Mouse (Mus musculus) forebrain, embryonic 12.5 days (tissue): Measurements from ENCODE around the gene Gmfb. TPM values are rescaled to one million over a fixed set of nuclear protein-coding genes. Genes with fewer than 3 reads are reported as not detected.
A peak's percentile ranks its signal among the peaks of the same experiment; 100 is the strongest.
"Not testable (repeated sequence)": the region's sequence is repeated elsewhere in the genome, so short reads cannot be mapped to it uniquely, and the experiment has no call there.

Source experiments
- ATAC-seq: fragments of 200-750 bp; cut with Nextera tagmentation; 2 replicates; pipeline ENCODE4 v1.8.0; 2017; ENCODE audit warnings: moderate TSS enrichment; ENCODE audit not compliant: low FRiP score
- H3K27ac ChIP-seq: fragments of 300-500 bp; sonication (generic); 2 replicates; pipeline ENCODE4 v1.5.1; 2016; ENCODE audit warnings: mild to moderate bottlenecking
- H3K27me3 ChIP-seq: fragments of 300-500 bp; sonication (generic); 2 replicates; pipeline ENCODE4 v1.6.1; 2016; ENCODE audit warnings: mild to moderate bottlenecking
- H3K36me3 ChIP-seq: fragments of 300-500 bp; sonication (generic); replicated peaks from 2 replicates; pipeline ENCODE4 v1.6.1; 2016; ENCODE audit warnings: mild to moderate bottlenecking
- H3K4me1 ChIP-seq: fragments of 300-500 bp; sonication (generic); 2 replicates; pipeline ENCODE4 v1.6.1; 2016
- H3K4me2 ChIP-seq: fragments of 300-500 bp; sonication (generic); 2 replicates; pipeline ENCODE4 v1.6.1; 2016; ENCODE audit warnings: mild to moderate bottlenecking, moderate library complexity
- H3K4me3 ChIP-seq: fragments of 300-500 bp; sonication (generic); replicated peaks from 2 replicates; pipeline ENCODE4 v1.5.1; 2016; ENCODE audit warnings: mild to moderate bottlenecking
- H3K9ac ChIP-seq: fragments of 300-500 bp; sonication (generic); 2 replicates; pipeline ENCODE4 v1.6.1; 2016; ENCODE audit warnings: mild to moderate bottlenecking
- H3K9me3 ChIP-seq: fragments of 300-500 bp; sonication (generic); 2 replicates; pipeline ENCODE4 v1.6.1; 2016
- WGBS: fragments of 180-500 bp; shearing (Covaris S2); methylation state at CpG from one replicate; pipeline ENCODE4 v1.1.7; 2016; 5-methylcytosine and 5-hydroxymethylcytosine counted together
- polyA plus RNA-seq: library from polyadenylated mRNA; unstranded; fragments of >200 nt; fragmentation: Nextera tagmentation; extraction: Ambion mirVana; gene quantifications from 2 replicates; pipeline ENCODE4 v1.2.1, GENCODE M21; 2016

The Gmfb gene
- polyA plus RNA-seq, 1 experiment from 2014 or later: 110 TPM

DNA sequence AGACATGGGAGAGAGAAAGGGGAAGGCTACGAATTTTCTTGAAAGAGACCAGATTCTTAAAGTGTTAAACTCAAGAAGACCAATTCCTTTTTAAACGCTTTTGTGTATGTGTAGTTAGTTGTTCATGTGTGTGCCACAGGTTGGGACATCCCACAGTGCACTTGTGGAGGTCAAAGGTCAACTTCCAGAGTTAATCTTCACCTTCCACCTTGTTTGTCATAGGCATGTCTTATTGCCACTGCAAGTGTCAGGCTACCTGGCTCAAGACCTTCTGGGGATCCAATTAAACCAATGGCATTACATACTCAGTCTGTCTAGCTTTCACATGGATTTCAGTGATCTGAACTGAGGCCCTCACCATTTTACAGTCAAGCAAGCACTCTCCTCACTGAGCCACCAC, 2.0 kb upstream of the Gmfb start:
- H3K9ac ChIP-seq: no peak overlapping the region
- no peak overlapping the region for H3K4me3 ChIP-seq
- 0 out of 2 replicates have a peak, but pooled peaks cover 3% of the 10 kb centered on the region for H3K27me3 ChIP-seq
- no peaks in the 10 kb centered on the region for H3K36me3 ChIP-seq
- no peak overlapping the region for H3K27ac ChIP-seq
- peaks cover 19% of the 10 kb centered on the region for H3K4me1 ChIP-seq
- WGBS: 79% methylated on average over 2 of the region's 2 CpGs
- no peak overlapping the region for H3K4me2 ChIP-seq
- ATAC-seq: no peak
- H3K9me3 ChIP-seq: no peaks in the 10 kb centered on the region

DNA sequence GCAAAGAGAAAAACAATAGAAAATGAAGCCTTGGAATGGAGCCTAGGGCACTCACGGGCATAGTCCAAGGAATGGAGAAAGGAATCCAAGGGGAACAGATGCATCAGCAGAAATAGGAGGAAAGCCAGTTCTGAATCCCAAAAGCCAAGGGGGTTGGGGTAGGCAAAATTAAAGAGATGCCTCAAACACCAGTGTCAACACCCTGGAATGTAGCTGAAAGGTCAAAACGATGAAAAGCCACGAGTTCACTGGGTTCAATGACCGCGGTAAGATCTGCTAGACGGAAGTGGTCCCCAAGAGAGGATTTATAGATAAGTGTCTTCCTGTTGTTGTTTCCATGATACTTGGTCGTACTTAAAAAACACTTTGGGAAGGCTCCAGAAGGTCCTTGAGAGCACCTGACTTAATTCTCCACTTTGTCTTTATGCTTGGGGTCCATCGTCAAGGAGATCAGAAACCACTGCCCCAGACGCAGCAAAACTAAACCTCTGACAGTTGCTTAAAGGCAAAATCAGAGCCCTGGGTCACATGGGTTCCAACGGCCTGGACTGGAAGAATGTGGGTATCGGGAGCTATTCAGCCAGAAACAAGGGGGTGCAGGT, 670 bp downstream of the Gmfb start:
- Histone ChIP-seq H3K9me3 (no peaks in the 10 kb centered on the region), H3K4me1 (peaks cover 19% of the 10 kb centered on the region), H3K27me3 (0 out of 2 replicates have a peak, but pooled peaks cover 3% of the 10 kb centered on the region), H3K4me3 (peak overlapping the region; percentile 87), H3K4me2 (peak overlapping the region; percentile 81), H3K27ac (peak overlapping the region; percentile 87), H3K9ac (peak overlapping the region; percentile 80), H3K36me3 (peaks cover 6% of the 10 kb centered on the region; the same call in 1 of the 2 replicates)
- no peak; the same call in 1 of the 2 replicates for ATAC-seq
- WGBS: 1% methylated on average over 11 of the region's 11 CpGs

GRCm38 (mm10) chr14:46819961-46820360, 2.1 kb downstream of the Gmfb start:
- H3K27me3 ChIP-seq, H3K9ac ChIP-seq, H3K4me2 ChIP-seq, ATAC-seq, H3K9me3 ChIP-seq, H3K27ac ChIP-seq, H3K4me3 ChIP-seq: not testable (repeated sequence)
- Histone ChIP-seq H3K4me1 (peaks cover 19% of the 10 kb centered on the region), H3K36me3 (peaks cover 14% of the 10 kb centered on the region; the same call in 1 of the 2 replicates)
- 94% methylated on average over 5 of the region's 6 CpGs for WGBS

GRCm38 (mm10) chr14:46818743-46819142, 3.3 kb downstream of the Gmfb start:
- Histone ChIP-seq H3K9me3 (no peaks in the 10 kb centered on the region), H3K36me3 (peaks cover 17% of the 10 kb centered on the region), H3K27ac (no peak overlapping the region), H3K4me1 (peaks cover 19% of the 10 kb centered on the region), H3K4me2 (no peak overlapping the region), H3K4me3 (no peak overlapping the region), H3K9ac (no peak overlapping the region), H3K27me3 (0 out of 2 replicates have a peak, but pooled peaks cover 3% of the 10 kb centered on the region)
- no peak for ATAC-seq
- WGBS: 94% methylated on average over 7 of the region's 7 CpGs

- no peak for ATAC-seq
- WGBS: 95% methylated on average over 8 of the region's 8 CpGs
- Histone ChIP-seq H3K9ac (no peak overlapping the region), H3K27ac (no peak overlapping the region), H3K4me3 (no peak overlapping the region), H3K36me3 (peaks cover 31% of the 10 kb centered on the region), H3K4me1 (peaks cover 19% of the 10 kb centered on the region), H3K9me3 (no peaks in the 10 kb centered on the region), H3K4me2 (no peak overlapping the region), H3K27me3 (no peaks in the 10 kb centered on the region)
Measured at GRCm38 (mm10) chr14:46816916-46817622, 5.0 kb downstream of the Gmfb start.

GRCm38 (mm10) chr14:46815640-46816039, 6.4 kb downstream of the Gmfb start:
- Histone ChIP-seq H3K4me2 (no peak overlapping the region), H3K4me1 (peaks cover 11% of the 10 kb centered on the region), H3K9me3 (no peaks in the 10 kb centered on the region), H3K4me3 (no peak overlapping the region), H3K27ac (no peak overlapping the region), H3K36me3 (peaks cover 40% of the 10 kb centered on the region), H3K27me3 (no peaks in the 10 kb centered on the region), H3K9ac (no peak overlapping the region)
- 60% methylated on average over 6 of the region's 6 CpGs for WGBS
- ATAC-seq: no peak

- Histone ChIP-seq H3K4me2 (no peak overlapping the region), H3K9ac (no peak overlapping the region), H3K9me3 (no peaks in the 10 kb centered on the region), H3K27ac (no peak overlapping the region), H3K4me3 (no peak overlapping the region), H3K27me3 (no peaks in the 10 kb centered on the region), H3K36me3 (peaks cover 28% of the 10 kb centered on the region), H3K4me1 (no peaks in the 10 kb centered on the region)
- ATAC-seq: no peak
- 77% methylated on average over 3 of the region's 3 CpGs for WGBS
Measured at GRCm38 (mm10) chr14:46807927-46808326, 14.1 kb downstream of the Gmfb start.

- H3K36me3 ChIP-seq: peaks cover 15% of the 10 kb centered on the region
- ATAC-seq: no peak
- no peaks in the 10 kb centered on the region for H3K9me3 ChIP-seq
- no peaks in the 10 kb centered on the region for H3K27me3 ChIP-seq
- H3K4me3 ChIP-seq: no peak overlapping the region
- no peaks in the 10 kb centered on the region for H3K4me1 ChIP-seq
- H3K27ac ChIP-seq: no peak overlapping the region
- 92% methylated on average over 5 of the region's 5 CpGs for WGBS
- H3K4me2 ChIP-seq: no peak overlapping the region
- H3K9ac ChIP-seq: no peak overlapping the region
Measured at GRCm38 (mm10) chr14:46806186-46806585, 15.9 kb downstream of the Gmfb start.

- Histone ChIP-seq H3K9ac (no peak overlapping the region), H3K9me3 (no peaks in the 10 kb centered on the region), H3K36me3 (peaks cover 11% of the 10 kb centered on the region), H3K4me2 (no peak overlapping the region), H3K4me1 (no peaks in the 10 kb centered on the region), H3K27ac (no peak overlapping the region), H3K27me3 (no peaks in the 10 kb centered on the region), H3K4me3 (no peak overlapping the region)
- ATAC-seq: no peak
- WGBS: 89% methylated on average over 1 of the region's 1 CpGs
Measured at GRCm38 (mm10) chr14:46803791-46804190, 18.3 kb downstream of the Gmfb start.

DNA sequence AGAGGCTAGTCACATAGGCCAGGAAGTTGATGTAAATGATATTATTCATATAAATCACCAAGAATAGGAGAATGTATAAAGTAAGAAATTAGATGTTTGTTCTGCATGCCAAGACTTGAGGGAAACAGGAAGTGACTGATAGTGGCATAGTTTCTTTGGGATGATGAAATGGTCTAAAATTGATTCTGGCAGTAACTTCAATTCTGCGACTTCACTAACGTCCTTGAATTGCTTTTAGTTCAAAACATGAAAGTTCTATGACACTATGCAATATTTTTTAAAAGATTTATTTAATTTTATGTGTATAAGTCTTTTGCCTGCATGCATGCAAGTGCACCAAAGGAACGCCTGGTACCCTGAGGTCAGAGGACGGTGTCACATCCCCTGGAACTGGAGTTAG, 18.8 kb downstream of the Gmfb start:
- ATAC-seq: no peak
- peaks cover 11% of the 10 kb centered on the region for H3K36me3 ChIP-seq
- H3K27ac ChIP-seq: no peak overlapping the region
- no peak overlapping the region for H3K9ac ChIP-seq
- no peaks in the 10 kb centered on the region for H3K4me1 ChIP-seq
- 96% methylated on average over 4 of the region's 4 CpGs for WGBS
- no peaks in the 10 kb centered on the region for H3K9me3 ChIP-seq
- H3K27me3 ChIP-seq: no peaks in the 10 kb centered on the region
- H3K4me3 ChIP-seq: no peak overlapping the region
- H3K4me2 ChIP-seq: no peak overlapping the region

DNA sequence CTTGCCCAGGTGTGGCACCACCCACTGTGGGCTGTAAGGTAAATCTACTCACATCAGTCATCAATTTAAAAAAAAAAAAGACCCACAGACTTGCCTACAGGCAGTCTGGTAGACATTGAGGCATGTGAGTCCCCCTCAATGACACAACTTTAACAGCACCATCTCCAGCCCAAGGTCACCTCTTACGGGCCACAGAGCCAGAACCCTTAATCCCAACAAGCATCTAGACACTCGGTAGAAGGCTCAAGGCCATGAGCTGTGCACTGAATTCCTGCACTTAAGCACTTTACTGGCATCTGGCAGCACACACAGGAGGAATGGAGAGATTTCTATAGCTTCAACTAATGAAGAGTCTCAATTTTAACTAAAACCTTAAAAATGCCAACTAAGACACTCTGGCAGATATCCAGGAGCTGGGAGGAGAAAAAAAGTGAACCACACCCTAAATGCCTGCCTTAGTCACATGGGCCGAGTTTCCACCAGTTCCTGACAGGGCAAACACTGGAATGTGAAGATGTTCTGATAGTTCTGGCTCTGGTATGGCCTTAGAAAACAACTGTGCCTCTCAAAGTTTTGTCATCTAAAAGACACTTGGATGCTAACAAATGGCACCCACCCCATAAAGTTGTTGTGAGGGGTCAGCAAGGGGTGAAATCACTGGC, 21.2 kb downstream of the Gmfb start:
- Histone ChIP-seq H3K27ac (no peak overlapping the region), H3K4me2 (no peak overlapping the region), H3K4me1 (no peaks in the 10 kb centered on the region), H3K27me3 (no peaks in the 10 kb centered on the region), H3K9ac (no peak overlapping the region), H3K9me3 (no peaks in the 10 kb centered on the region), H3K4me3 (no peak overlapping the region), H3K36me3 (peaks cover 7% of the 10 kb centered on the region)
- 85% methylated on average over 3 of the region's 3 CpGs for WGBS
- ATAC-seq: no peak

DNA sequence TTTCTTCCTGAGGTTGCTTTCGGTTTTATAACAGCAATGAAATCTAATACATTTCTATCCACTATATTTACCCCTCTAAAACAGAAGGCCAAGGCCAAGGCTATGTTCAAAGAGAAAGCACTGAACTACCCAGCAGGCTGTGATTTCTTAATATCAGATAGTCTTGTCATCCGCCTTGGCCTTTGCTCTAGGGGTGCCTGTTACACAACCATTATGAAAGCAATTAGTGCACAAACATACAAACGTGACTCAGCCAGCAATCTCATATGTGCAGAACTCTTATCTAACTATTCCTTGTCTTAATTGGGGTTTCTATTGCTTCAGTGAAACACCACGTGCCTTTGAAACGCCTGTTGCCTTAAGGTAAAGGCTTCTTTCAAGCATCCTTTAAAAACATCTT, 27.9 kb downstream of the Gmfb start:
- Histone ChIP-seq H3K4me3 (no peak overlapping the region), H3K4me1 (no peaks in the 10 kb centered on the region), H3K36me3 (peaks cover 1% of the 10 kb centered on the region; the same call in 1 of the 2 replicates), H3K9ac (no peak overlapping the region), H3K27ac (no peak overlapping the region), H3K4me2 (no peak overlapping the region), H3K27me3 (no peaks in the 10 kb centered on the region), H3K9me3 (no peaks in the 10 kb centered on the region)
- 85% methylated on average over 5 of the region's 5 CpGs for WGBS
- no peak for ATAC-seq
